Mouse (Mus musculus) gastrocnemius, postnatal 36 days (tissue): ENCODE data around the gene Hand1. TPM values are rescaled to one million over a fixed set of nuclear protein-coding genes. Genes with fewer than 3 reads are reported as not detected.
"Not testable (repeated sequence)": the region's sequence is repeated elsewhere in the genome, so short reads cannot be mapped to it uniquely, and the experiment has no call there.

Source experiments
- DNase-seq, 2 experiments: peaks; one replicate each; pipeline ENCODE4 v3.0.0; 2022
- intact Hi-C: fragments of 180-260 bp; cut with DNase I; formaldehyde crosslinking; loops from one replicate; pipeline ENCODE4 v1.15.1; 2025
- long read RNA-seq, 2 experiments: library from polyadenylated mRNA; stranded (forward); transcript quantifications; one replicate each; pipeline ENCODE4 v2.0.0; 2021
- total RNA-seq, 2 experiments: library from RNA; stranded (reverse); gene quantifications; 2 replicates each; pipeline ENCODE4 v1.2.3; 2021

Gene Hand1
- total RNA-seq = not detected
- long read RNA-seq, experiment 1 = 0 reads
- long read RNA-seq, experiment 2 = 0 reads

DNA sequence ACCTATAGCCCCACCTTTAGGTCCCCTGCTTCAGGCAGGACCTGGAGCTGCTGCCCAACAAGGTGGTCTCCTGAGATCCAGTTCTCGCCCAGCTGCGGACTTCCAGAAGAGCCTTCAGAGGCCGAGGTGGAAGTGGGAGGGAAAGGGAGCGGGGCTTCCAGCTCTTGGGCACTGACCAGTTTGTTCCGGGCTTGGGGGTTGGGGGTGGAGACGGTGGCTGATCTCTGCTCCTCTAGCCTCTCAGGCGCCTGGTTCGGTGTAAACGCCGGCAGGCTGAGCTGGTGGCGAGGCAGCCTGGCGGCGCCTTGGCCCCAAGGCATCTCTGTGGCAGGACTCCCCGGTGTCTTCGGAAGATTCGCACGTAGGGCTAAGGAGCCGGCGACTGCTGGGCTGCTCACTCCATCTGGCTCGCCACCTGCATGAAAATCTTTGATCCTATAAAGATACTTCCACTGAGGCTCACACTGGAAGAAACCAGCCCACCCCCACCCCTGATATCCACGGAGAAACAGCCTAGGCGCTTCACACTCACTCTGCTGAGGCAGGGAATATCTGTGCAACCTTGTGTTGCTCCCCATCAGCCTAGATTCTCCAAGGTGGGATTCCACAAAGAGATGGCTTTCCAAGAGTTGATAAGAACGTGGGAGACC lies at the start of gene Hand1:
Hand1 (minus strand) TSS at position 267 of the 650 bp plus-strand sequence.
- DNase-seq = no peak
- intact Hi-C loops = no loop called here

DNA sequence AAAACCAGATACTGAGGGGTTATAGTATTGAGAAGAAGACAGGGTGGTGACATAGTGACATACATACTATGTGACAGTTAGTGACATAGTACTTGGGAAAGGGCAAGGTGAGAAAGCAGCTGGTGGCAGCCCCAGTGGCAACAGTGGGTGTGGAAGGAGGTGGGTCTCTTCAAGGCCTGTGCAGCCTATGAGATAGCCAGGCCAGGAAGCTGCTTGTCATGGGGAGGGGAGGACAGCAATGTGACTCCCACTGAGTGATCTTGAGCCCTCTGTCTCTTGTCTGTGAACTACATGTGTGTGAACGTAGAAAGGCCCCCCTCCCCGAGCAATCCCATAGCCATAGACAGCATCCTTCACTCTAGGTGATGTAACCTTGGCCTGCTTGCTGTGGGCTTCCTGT lies 43.5 kb upstream of the Hand1 start:
- DNase-seq = no peak
- intact Hi-C loops = no loop called here

DNA sequence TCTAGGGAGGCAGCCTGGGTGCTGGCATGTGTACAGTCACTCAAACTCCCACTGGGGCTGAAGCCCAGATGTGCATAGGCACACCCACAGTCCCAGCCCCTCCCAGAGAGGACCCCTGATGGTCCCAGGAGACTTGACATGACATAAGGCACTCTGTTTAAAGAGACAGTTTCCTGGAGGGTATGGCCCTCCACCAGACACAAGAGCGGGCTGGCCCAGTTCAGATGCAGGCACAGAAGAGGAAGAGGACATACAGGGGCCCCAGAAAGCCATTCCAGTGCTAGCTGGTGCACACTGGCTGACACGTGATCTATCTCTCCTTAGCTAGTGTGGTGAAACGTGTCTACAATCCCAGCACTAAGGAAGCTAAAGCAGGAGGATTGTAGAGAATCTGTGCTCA lies 40.4 kb upstream of the Hand1 start:
- intact Hi-C loops = no loop called here
- DNase-seq = no peak

DNA sequence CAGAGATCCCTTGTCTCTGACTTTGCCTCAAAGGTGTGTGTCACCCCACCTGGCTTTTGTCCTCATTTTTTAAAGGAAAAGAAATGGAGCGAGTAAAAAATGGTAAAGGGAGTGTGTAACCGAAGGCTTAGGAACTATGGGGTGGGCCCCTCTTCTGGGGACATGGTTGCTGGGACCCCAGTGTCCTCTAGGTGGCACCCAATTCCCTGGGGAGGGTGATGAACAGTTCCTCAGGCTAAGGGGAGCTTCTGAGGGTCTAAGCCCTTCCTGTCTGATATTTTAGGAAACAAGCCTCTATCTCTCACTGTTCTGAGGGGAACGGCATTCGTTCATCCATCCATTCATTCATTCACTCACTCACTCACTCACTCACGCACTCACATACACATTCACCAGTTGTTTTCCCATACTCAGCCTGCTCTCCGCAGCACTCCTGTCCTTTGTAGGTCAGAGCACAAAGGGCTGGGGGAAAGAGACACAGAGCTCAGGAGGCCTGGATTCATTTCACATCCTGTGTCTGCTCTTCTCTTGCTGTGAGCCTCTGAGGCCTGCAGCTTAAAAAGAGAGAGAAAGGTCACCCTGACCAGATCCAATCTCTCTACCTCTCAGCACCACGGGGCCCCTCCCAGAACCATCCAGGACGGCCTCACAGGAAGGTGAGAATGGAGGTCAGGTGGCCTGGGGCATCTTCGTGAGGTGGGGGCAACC lies 36.3 kb upstream of the Hand1 start:
- intact Hi-C loops = loop anchor here (1.0 kb wide), 1 partner anchor 65 kb away; no protein-coding TSS in a partner anchor

DNA sequence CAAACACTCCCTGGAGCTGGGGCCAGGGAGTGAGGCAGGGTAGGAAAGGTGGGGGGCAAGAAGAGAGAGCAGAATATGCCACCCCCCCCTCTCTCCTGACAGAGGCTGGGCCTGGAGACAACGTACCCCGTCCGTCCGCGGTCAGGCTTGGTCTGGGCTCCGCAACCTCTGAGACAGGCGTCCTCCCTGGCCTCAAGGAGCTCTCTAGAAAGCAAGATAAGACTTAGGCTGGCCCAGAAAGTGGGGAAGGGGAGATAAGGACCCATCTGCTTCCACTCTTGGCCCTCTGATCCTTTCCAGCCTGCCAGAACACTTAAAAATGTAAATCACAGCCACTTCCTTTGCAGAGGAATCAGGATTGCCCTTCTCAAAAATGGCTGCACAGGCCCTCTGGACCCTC lies 33.8 kb upstream of the Hand1 start:
- intact Hi-C loops = no loop called here
- no peak for DNase-seq

More for the DNA sequence above, 36.3 kb upstream of the Hand1 start:
- DNase-seq = no peak

DNA sequence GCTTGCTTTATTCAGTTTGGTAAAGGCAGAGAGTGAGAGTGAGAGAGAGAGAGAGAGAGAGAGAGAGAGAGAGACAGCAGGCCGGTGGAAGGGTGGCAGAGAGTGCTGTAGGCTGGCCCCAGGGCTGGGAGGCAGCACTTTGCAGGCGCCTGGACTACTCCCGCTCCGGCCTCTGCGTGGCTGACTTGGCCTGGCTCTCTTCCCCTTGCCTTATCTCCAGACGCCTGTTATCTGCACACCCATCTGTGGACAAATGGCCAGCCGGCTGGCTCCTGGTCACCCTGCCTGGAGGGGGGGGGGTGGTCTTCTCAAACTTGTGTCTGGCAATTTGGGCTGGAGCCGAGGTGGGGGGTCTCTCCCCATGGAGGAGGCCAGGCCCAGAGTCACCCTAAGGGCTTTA lies 32.0 kb upstream of the Hand1 start:
- intact Hi-C loops = no loop called here
- no peak for DNase-seq

DNA sequence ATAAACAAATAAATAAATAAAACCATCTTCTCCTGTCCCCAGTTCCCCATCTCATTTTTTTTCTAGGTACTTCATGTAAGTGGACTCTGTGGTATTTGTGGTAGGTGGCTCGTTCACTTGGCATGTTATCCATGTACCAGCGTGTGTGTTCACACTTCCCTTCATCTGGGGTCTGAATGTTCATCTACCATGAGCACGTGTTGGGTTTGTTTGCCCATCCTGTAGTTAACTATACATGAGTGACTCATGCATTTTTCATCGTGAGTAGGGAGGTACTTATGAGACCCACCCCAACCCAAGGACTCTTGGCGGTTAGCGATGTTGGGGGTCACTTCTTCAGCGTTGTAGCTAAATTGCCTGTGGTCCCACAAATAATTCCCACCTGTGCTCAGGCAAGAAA lies 29.5 kb upstream of the Hand1 start:
- DNase-seq = no peak
- intact Hi-C loops = no loop called here

DNA sequence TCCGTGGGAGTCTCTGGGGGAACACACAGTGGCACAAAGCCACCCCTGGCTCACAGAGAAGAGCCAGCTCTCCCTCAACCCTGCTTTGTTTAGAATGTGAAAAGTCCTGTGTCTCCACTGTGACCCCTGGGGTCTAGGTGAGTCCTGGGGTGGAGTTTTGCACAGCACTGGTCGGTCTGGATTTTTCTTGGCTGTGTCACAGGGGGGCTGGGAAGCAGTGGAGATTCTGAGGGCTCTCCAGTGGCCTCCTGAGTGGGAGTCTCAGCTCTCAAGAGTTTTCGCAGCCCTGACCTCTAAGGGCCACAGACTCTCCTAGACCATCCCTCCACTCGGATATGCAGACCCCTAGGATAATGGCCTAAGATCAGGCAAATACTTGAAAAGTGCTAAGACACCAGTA lies 25.1 kb upstream of the Hand1 start:
- intact Hi-C loops = no loop called here

DNA sequence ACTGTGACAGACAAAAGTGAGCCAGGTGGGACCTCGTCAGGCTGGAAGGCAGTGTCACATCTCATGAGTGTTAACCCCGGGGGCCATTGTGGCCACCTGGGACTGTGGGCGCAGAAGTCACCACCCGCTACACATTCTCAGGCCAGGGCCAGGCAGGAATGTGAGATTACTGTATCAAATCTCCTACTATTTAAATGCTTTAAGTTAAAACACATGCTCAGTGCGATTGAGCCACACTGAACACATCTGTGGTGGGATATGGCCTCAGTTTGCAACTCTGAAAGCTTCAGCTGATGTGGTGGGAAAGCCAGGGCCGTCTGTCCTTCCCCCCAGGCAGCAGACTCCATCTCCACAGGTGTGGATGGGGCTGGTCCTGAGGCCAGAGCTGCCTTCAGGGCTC lies 21.0 kb upstream of the Hand1 start:
- no peak for DNase-seq
- intact Hi-C loops = no loop called here

More for the DNA sequence above, 25.1 kb upstream of the Hand1 start:
- no peak for DNase-seq

DNA sequence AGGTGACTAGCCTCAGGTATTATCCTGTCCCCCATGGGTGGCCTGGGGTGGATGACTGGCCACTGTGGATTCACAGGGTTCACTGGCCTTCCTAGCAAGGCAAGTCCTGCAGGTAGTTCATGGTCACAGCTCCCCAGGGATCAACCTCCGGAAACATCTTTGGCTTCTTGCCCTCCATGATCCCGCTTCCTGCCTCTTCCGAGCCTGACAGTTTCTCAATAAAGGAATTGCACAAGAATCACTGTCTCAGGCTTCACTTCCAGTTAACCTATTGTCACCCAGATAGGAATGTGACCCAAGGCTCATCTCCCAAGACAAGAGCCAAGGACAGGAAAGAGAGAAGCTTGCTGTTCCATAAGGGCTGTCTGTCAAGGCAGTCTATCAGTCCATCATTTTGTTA lies 18.3 kb upstream of the Hand1 start:
- no peak for DNase-seq
- intact Hi-C loops = no loop called here

DNA sequence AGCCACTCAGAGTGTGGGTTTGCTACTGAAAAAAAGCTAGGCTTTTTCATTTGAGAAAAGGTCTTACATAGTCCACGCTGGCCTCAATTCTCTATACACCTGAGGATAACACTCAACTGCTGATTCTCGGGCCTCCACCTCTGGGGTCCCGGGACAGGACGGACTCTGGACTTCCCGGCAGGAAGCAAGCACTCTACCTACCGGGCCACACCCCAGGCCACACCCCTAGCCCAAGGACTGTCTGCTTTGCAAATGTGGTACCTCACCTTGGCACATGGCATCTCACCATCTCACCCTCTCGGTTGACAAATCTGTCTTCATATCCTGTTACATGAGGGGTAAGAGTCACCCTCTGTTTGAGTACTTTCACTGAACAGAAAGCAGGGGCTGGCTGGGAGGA lies 17.7 kb upstream of the Hand1 start:
- intact Hi-C loops = no loop called here
- no peak for DNase-seq

DNA sequence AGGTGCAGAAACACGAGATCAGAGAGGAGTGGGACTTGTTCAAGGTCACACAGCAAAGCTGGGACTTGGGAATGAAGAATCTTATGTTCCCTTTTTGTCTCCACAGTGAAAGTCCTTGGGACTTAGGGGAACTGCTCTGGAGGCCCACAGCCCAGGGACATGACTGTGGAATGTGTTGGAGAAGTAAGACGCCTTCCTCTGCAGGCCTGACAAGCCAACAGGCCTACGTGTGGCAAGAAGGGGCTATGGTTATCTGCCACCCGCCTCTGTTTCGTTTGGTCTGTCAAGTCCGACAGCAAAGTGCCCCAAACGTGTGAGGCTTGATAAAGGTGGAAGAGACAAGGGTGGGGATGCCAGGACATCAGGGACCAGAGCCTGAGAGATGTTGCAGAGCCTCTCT lies 14.8 kb upstream of the Hand1 start:
- DNase-seq = no peak
- intact Hi-C loops = no loop called here

DNA sequence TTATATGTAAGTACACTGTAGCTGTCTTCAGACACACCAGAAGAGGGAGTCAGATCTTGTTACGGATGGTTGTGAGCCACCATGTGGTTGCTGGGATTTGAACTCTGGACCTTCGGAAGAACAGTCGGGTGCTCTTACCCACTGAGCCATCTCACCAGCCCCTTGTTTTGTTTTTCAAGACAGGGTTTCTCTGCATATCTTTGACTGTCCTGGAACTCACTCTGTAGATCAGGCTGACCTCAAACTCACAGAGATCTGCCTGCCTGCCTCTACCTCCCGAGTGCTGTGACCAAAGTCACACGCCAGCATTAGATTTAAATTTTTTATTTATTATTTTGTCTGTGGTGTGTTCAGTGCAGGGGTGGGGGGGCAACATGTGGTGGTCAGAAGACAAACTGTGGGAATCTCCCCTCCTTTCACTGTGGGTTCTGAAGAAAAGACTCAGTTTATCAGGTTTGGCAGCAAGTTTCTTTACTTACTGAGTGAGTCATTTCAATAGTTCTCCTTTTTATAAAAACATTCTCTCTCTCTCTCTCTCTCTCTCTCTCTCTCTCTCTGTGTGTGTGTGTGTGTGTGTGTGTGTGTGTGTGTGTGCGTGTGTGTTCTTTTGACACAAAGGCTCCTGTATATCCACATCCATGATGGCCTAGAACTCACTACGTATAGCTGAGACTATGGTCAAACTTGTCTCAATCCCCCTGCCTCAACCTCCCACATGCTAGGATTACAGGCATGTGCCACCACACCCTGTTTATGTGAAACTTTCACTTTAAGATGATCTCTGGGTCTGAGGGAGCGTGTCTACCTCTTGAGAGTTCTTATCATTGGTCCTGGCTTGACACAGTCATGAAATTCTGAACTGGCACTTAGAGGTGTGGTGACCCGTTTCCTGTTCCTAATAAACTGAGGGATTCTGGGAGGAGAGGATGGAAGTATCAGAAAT lies 14.1 kb upstream of the Hand1 start:
- DNase-seq, intact Hi-C loops: not testable (repeated sequence)

DNA sequence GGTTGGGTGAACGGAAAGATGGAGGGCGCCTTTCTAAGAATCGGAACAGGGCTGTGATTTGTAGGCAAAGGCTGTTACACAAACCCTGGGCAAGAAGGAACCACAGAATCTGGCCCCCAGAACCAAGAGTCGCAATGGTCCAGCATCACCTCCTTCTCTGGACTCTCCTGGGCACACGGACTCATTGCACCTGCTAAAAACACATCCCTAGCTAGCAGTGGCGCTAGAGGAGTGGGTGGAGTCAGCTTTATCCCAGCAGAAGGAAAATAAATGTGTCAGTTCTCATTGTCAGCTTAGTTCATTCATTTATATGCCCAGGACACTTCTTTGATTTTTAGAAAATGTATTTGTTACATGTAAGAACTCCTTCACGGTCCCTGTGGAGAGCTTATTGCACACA lies 8.8 kb upstream of the Hand1 start:
- DNase-seq = no peak
- intact Hi-C loops = no loop called here

DNA sequence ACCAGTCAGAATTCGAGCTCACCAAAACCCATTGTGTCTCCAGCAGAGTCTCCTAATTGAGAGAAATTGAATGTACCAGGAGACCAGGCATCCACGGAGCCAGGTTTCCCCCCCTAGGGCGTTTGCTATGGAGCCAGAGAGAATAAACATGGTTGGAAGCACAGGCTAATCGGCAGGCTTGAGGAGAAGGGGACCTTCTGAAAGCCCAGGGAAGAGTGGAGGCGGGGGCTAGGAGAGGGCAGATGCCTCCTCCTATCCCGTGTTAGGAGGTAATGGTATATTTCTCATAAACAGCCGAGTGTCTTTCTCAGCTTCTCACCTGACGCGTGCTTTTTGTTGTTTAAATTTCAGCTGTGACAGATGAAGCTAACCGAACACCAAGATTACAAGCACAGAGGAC lies 8.4 kb upstream of the Hand1 start:
- intact Hi-C loops = no loop called here
- no peak for DNase-seq

DNA sequence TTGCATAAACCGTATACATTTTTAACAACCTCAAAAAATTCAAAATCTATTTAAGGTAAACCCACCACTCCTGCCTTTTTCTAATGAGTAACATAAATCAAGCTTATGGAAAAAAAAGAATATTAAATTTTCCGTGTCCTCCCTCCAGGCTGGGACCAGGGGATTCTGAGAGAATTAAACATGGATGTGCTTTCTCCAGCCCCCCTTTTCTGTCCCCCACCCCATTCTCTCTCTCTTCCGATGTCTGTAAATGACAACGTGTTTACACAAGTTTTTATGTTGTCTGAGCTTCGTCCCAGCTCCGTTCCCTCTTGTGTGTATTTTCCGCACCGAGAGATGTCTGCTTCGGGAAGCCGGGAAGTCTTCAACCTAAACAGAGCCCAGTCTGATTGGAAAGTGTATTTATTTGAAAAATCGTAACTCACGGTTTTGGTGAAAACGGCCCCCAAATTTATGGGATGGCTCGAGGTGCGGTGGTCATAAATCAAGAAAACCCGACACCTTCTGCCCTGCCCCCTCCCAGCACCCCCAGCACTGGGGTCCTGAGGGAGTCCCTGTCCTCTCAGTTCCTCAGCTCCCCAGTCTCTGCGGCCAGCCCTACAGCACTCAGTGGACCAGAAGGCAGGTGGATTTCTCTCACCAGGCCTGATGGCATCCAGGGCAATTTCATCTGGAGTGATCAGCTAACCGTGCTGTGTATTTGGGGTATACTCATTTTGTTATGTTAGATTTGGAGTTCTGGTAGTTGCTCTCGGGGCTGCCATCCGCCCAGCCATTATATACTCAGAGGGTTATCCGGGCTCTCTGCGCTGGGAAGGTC lies 5.5 kb upstream of the Hand1 start:
- intact Hi-C loops = no loop called here
- DNase-seq = no peak

DNA sequence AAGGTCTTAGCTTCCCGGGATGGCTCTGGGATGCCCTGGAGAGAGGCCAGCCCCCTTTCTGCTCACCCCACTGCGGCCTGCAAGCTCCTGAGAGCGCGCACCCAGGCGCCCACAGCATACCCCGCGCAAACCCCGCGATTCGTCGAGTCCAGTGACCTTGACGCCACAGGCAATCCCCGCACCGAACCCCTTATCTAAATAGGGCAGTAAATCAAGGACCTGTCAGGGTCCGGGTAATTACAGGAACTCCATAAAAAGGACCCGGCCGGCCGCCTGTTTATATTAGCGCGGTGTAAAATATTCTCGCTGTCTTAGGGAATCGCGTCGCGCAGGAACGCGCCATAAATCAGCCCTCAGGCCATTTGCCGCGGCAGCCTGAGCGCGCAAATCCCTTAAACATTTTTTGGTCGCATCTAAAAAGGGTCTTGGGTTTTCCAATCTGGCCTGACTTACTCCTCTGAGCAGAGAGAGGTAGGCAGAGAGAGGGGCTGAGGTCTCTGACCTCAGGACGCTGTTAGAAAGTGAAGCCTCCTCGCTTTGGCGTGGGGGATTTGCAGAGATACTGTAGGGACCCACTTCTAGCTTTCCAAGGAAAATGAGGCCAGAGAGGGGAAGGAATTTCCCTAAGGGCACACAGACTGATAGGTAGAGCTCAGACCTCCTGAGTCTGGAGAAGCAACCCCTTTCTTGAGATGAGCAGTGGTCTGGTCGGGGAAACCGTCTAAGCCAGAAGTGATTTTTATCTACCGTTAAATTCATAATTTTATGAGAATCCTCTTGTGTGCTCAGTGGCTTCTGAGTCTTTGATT lies 4.5 kb upstream of the Hand1 start:
- no peak for DNase-seq
- intact Hi-C loops = no loop called here

DNA sequence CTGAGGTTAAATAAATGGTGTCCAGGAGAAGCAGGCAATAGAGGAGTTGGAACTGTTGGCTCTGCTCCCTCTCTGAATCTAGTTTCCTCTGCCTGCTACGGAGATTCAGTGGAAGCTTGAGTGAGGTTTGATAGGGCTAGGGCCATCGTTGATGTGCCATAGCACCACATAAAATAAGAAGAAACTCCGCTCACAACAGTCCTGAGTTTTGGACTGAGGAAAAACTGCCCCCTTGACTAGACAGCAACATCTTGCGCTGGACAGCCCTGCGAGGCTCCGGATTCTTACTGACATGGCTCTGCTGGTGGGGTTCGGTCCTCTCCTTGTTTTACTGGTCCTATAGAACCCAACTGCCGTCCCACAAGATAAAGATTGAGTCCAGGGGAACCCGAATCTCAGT lies 3.8 kb upstream of the Hand1 start:
- no peak for DNase-seq
- intact Hi-C loops = no loop called here

DNA sequence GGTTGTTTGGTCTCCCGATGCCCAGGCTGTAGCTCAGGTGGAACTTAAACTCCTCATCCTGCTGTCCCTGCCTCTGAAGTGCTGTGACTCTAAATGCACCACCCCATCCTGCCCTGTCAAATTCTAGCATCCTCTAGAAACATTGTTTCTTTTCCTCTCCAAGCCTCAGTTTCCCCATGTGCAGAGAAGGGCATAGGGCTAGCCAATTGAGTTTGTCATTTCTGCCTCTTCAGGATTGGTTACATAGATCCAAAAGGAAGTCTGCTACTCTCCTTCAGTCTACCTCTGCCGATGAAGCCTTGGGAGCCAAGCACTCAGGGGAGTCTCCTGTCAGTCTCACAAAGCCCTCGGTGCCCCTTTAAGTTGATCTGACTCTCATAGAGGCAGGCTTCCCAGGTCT lies 3.3 kb upstream of the Hand1 start:
- intact Hi-C loops = no loop called here
- no peak for DNase-seq

DNA sequence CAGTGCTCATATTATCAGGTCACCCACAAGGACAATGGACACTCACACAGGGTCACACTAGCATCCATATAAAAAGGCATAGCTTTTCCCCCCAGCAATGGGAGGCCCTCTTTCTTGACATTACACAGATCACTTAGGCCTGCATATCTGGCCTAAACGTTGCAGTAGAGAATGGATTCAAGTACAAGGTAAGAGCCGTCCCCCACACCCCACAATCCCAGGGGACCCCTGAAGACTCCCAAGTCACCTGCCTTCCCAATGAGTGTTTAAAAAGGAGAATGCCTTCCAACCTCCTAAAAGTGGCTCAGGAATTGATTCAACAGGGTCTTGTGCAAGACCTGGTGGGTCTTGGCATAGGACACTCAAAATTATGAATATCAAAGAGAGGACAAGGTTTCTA lies 2.7 kb upstream of the Hand1 start:
- DNase-seq = no peak
- intact Hi-C loops = no loop called here
